Mouse (Mus musculus): ENCODE measurements around the gene Rsbn1.

GRCm38 (mm10) chr3:103867424-103867971 is 46.4 kb upstream of the Rsbn1 start:
- TF ChIP-seq CTCF (IDR thresholded peaks at IDR 0.05; ENCODE audit: low read depth) = no peak
- TF ChIP-seq EP300 (IDR thresholded peaks at IDR 0.05; ENCODE audit: low read depth) = no peak

All from heart, postnatal 0 days (tissue).